Mouse (Mus musculus): Measurements from ENCODE around the gene Hs2st1. TPM values are rescaled to one million over a fixed set of nuclear protein-coding genes. Genes with fewer than 3 reads are reported as not detected.

Hs2st1 gene
- total RNA-seq, 2 experiments from 2014 or later, result 47.2 to 50.7 TPM

DNA sequence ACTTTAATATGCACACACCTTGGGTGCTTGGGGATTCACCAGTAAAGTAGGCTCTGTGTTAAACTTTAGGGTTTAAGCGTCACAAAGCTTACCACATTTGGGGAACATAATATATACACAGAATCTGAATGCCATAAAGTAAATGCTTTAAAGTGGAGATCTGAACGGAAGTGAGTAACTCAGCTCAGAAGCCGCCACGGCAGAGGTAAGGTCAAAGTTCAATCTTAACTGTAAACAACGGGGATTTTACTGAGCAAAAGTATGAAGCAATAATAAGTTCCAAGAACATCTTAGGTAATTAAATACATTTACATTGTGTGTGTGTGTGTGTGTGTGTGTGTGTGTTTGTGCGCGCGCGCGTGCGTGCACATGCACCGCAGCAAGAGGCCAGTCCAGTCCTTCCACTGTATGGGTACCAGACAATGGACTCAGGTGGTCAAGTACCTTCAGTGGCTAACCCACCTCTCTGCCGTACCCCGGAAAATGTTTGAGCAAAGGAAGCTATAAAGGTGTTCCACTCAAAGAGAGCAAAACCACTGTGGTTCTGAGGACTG is 123.8 kb downstream of the Hs2st1 start:
- TF ChIP-seq CTCF (IDR thresholded peaks at IDR 0.05), result no peak
- no peak for DNase-seq (ENCODE audit: extremely low spot score in 1 of 2, low spot score in 2 of 2)
- intact Hi-C loops (cut with DNase I), result no loop called here
- no peak overlapping the region for H3K27ac ChIP-seq
- H3K4me3 ChIP-seq, result no peak overlapping the region

DNA sequence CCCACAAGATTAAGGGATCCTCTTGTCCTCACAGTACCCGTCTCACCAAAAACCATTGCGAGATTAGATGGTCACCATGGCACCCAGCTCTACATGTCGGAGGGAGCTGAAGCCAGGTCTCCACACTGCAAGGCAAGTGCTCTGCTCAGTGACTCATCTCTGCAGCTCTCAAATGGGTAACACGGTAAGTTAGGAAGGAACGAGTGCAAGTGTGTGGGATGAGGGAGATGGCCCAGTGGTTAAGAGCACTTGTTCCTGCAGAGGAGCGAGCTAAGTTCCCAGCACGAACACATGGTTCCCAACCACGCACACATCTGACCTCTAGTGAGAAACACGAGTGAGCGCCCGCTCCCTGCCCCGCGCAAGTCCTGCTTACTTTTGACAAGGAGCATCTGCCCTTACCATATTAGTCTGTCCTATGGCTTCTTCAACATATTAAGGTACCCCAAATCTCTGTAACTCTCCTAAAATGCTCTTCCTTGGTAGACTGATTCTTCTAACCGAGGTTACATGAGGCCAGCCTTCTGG is 132.0 kb downstream of the Hs2st1 start:
- no peak for DNase-seq (ENCODE audit: extremely low spot score in 1 of 2, low spot score in 2 of 2)
- intact Hi-C loops (cut with DNase I), result no loop called here
- no peak overlapping the region for H3K4me3 ChIP-seq
- TF ChIP-seq CTCF (IDR thresholded peaks at IDR 0.05), result no peak
- peak overlapping the region; percentile 80 for H3K27ac ChIP-seq

DNA sequence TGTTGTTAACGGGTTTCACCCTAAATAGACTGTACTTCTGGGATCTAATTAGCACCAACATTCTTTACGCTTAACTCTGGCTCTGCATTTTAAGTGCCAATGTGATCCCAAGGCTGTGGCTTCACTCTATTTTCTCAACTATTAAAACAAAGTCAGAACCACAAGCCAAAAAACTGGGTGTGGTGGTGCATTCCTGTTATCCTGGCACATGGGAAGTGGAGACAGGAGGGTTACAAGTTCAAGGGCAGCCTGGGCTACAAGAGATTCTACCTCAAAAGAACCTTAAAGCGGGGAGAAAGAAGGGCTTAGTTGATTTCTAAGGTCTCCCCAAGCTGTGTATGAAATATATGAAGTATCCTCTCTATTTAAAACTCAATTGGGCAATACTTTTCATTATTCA is 133.9 kb downstream of the Hs2st1 start:
- intact Hi-C loops (cut with DNase I), result no loop called here
- no peak for TF ChIP-seq CTCF (IDR thresholded peaks at IDR 0.05)
- no peak overlapping the region for H3K4me3 ChIP-seq
- H3K27ac ChIP-seq, result no peak overlapping the region
- DNase-seq (ENCODE audit: extremely low spot score in 1 of 2, low spot score in 2 of 2), result no peak

DNA sequence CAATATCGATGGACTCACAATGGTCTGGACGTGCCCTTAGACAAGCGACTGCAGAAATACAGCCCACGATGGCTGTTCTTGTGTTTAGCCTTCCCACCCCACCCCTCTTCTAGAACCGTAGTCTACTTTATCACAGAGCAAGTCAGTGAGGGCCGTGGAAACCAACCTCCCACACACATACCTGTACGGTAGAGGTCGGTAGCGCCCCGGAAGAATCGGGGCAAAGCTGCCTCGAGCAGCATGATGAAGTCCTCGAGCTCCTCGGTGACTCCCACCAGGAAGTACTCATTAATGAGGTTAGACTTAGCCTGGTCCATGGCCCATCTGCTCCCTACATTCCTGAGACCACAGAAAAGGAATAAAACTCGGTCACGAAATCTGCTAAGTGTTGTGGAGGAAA is 134.7 kb downstream of the Hs2st1 start:
- Histone ChIP-seq H3K27ac (no peak overlapping the region; the same call in 1 of the 2 replicates), H3K4me3 (no peak overlapping the region)
- TF ChIP-seq CTCF (IDR thresholded peaks at IDR 0.05), result no peak
- intact Hi-C loops (cut with DNase I), result no loop called here
- no peak for DNase-seq (ENCODE audit: extremely low spot score in 1 of 2, low spot score in 2 of 2)

- no peak for TF ChIP-seq CTCF (IDR thresholded peaks at IDR 0.05)
- H3K27ac ChIP-seq, result peak overlapping the region; percentile 38
- DNase-seq (ENCODE audit: extremely low spot score in 1 of 2, low spot score in 2 of 2), result no peak
- H3K4me3 ChIP-seq, result no peak overlapping the region
- intact Hi-C loops (cut with DNase I), result no loop called here
These were observed 135.7 kb downstream of the Hs2st1 start for GRCm38 (mm10) chr3:144434276-144434675.

DNA sequence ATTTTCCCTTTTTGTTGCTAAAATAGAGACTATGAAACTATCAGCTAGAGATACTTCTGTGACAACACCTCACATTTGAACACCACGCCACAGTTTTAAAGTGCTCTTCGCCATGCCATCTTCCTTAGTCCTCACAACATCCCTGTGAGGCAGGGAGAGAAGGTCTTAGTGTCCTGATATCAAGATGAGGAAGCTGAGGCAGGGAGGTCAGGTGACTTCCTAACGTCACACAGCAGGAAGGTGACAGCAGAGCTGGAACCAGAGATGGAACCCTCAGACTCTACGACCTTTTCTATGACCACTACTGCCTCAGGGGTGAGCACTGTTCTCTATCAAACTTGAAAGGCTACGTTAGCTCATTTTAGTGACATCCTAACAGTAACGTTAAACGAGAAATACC is 136.9 kb downstream of the Hs2st1 start:
- intact Hi-C loops (cut with DNase I), result no loop called here
- TF ChIP-seq CTCF (IDR thresholded peaks at IDR 0.05), result no peak
- no peak for DNase-seq (ENCODE audit: extremely low spot score in 1 of 2, low spot score in 2 of 2)

DNA sequence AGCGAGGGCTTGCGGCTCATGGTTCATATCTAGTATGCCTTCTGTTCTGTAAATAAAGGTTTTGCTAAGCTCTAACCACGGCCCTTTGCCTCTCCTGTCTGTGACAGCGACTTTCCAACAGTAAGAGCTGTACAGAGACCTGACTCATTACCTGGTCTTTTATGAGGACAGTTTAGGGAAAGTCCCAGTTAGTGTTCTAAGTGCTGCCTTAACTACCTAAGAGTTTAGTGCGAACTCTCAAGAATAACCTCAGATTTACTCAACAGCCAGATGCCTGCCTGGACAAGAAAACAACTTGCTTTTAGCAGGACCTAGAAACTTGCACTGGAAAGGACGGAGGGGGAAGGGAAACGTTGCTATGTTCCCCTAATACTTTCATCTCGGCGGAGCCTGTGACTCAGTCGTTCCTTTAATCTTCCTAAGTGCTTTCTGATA is 137.8 kb downstream of the Hs2st1 start:
- no peak for TF ChIP-seq CTCF (IDR thresholded peaks at IDR 0.05)
- DNase-seq (ENCODE audit: extremely low spot score in 1 of 2, low spot score in 2 of 2), result no peak
- intact Hi-C loops (cut with DNase I), result no loop called here
- H3K4me3 ChIP-seq, result no peak overlapping the region
- no peak overlapping the region for H3K27ac ChIP-seq

More for the DNA sequence above, 136.9 kb downstream of the Hs2st1 start:
- no peak overlapping the region for H3K4me3 ChIP-seq
- H3K27ac ChIP-seq, result no peak overlapping the region

GRCm38 (mm10) chr3:144428514-144429431 is 141.2 kb downstream of the Hs2st1 start:
- intact Hi-C loops (cut with DNase I), result no loop called here
- TF ChIP-seq CTCF (IDR thresholded peaks at IDR 0.05), result no peak
- H3K27ac ChIP-seq, result peak overlapping the region; percentile 54
- no peak overlapping the region for H3K4me3 ChIP-seq
- no peak for DNase-seq (ENCODE audit: extremely low spot score in 1 of 2, low spot score in 2 of 2)

DNA sequence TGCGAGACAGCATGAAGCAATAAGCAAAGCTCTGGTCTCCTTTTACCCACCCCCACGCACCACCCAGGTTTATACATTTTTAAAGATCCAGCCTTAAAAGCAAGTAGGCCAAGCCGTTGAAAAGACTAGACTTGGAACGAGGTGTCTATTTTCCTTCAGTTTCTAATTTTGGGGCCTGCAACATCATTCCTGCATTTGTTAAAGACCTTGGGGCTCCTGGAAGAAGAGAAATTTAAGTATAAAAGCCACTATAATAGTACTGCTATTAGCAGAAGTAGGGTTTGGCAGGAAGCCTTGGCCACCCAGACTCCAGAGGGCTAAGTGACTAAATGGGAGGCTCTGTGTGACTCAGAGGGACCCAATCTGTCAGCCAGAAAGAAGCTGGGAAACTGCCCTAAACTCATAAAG is 144.9 kb downstream of the Hs2st1 start:
- TF ChIP-seq CTCF (IDR thresholded peaks at IDR 0.05), result no peak
- peak; percentile 66 to 68 for DNase-seq (ENCODE audit: extremely low spot score in 1 of 2, low spot score in 2 of 2)
- Histone ChIP-seq H3K27ac (peak overlapping the region; percentile 82), H3K4me3 (no peak overlapping the region)
- intact Hi-C loops (cut with DNase I), result no loop called here

GRCm38 (mm10) chr3:144421404-144422180 is 148.4 kb downstream of the Hs2st1 start:
- Histone ChIP-seq H3K4me3 (no peak overlapping the region), H3K27ac (peak overlapping the region; percentile 70)
- DNase-seq (ENCODE audit: extremely low spot score in 1 of 2, low spot score in 2 of 2), result no peak
- intact Hi-C loops (cut with DNase I), result no loop called here
- TF ChIP-seq CTCF (IDR thresholded peaks at IDR 0.05), result no peak

- intact Hi-C loops (cut with DNase I), result no loop called here
- TF ChIP-seq CTCF (IDR thresholded peaks at IDR 0.05), result no peak
- DNase-seq (ENCODE audit: extremely low spot score in 1 of 2, low spot score in 2 of 2), result no peak
- H3K4me3 ChIP-seq, result no peak overlapping the region
- no peak overlapping the region for H3K27ac ChIP-seq
These were observed 156.2 kb downstream of the Hs2st1 start for GRCm38 (mm10) chr3:144413821-144414220.

All from left cerebral cortex, adult 2 months (tissue).